Mouse (Mus musculus): ENCODE results near the gene Tango6. TPM values are rescaled to one million over a fixed set of nuclear protein-coding genes. Genes with fewer than 3 reads are reported as not detected.
"Not testable (repeated sequence)": the region's sequence is repeated elsewhere in the genome, so short reads cannot be mapped to it uniquely, and the experiment has no call there.

Tango6 gene
- total RNA-seq, 4 experiments from 2014 or later, result 9.9 to 11.0 (median 10.8) TPM

DNA sequence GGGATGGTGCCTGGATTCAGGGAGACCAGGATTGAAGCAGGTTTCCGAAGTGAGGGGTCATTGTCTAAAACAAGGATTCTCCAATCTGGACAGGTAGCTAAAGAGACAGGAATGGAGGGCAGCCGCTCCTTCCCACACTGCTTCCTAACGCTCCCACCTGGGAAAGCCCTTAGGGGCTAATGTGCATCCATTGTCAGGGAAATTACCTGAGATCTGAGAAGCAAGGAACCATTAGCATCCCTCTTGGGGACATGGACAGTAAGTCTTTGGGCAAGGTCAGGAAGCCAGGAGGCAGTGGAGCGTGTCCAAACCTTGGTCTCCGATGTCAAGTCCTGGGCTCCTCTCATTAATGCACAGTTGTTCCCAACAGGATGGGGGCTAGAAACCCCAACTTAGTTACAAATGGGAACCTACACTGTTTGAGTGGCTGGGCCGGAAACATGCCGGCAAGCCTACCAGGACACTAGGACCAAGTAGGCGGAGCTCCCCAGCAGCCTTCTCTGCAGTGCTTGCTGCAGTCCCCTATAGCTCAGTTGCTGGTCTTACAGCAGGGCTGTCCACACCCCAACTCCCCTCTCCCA, 189.7 kb downstream of the Tango6 start:
- no peak for DNase-seq (ENCODE audit: low spot score)

GRCm38 (mm10) chr8:106880121-106880707, 197.3 kb downstream of the Tango6 start:
- no peak for DNase-seq (ENCODE audit: low spot score)

GRCm38 (mm10) chr8:106884094-106884493, 201.2 kb downstream of the Tango6 start:
- DNase-seq (ENCODE audit: low spot score), result not testable (repeated sequence)

- DNase-seq (ENCODE audit: low spot score), result not testable (repeated sequence)
Measured at GRCm38 (mm10) chr8:106884826-106885400, 202.0 kb downstream of the Tango6 start.

DNA sequence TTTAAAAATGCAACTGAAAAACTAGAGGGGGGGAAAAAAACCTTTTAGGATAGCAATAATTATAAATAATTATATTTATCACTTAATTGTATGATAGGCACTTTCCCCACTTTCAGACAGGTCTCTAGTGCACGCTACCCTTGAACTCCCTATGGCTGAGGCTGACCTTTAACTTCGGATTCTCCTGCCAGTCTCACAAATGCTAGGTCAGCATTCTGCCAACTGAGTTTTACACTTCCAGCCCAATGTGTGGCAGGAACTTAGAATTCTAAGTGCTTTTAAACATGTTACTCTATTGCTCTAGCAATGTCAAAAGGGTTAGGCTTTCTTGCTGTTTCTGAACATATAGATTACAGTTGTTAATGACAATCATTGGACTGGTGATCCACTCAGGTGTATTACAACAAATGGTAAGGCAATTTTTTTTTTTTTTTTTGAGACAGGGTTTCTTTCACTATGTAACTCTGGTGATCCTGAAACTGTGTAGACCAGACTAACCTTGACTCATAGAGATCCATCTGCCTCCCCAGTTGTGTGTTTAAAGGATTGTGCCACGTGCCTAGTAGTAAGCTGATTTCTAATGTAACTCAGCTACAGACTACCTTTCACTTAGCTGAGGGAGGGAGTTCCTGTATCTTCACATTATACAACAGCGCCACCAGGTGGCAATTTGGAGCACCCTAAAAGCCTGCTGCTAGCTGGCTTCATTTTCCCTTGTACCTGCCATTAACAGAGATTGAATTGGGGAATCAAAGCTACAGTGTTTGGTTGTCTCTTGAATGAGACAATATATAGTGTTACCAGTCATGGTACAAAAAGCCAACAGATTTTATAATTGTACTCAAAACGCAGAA, 204.7 kb downstream of the Tango6 start:
- DNase-seq (ENCODE audit: low spot score), result peak; percentile 75

DNA sequence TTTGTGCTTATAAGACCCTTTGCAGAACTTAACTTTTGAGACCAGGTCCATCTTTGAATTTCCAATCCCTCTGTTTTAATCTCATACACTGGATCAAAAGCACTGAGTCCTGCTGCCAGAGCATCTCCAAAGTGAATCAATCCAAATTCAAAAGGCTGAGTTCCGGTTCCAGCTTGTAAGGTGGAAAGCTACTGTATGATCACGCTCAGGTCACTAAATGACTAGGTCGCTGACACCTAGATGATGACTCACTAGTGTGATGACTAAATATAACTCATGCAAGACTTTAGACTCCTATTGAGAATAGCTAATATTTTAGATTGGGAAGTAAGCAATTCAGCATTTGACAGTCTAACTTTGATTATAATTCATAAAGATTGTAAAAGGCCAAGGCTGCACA, 205.9 kb downstream of the Tango6 start:
- DNase-seq (ENCODE audit: low spot score), result no peak

GRCm38 (mm10) chr8:106892210-106892805, 209.4 kb downstream of the Tango6 start:
- DNase-seq (ENCODE audit: low spot score), result no peak

- no peak for DNase-seq (ENCODE audit: low spot score)
Measured at GRCm38 (mm10) chr8:106892806-106893451, 210.1 kb downstream of the Tango6 start.

- DNase-seq (ENCODE audit: low spot score), result peak; percentile 81
Measured at GRCm38 (mm10) chr8:106893481-106894156, 210.8 kb downstream of the Tango6 start, which contains the start of gene Utp4. TSS of gene Utp4 (plus strand) at chr8:106893636.

DNA sequence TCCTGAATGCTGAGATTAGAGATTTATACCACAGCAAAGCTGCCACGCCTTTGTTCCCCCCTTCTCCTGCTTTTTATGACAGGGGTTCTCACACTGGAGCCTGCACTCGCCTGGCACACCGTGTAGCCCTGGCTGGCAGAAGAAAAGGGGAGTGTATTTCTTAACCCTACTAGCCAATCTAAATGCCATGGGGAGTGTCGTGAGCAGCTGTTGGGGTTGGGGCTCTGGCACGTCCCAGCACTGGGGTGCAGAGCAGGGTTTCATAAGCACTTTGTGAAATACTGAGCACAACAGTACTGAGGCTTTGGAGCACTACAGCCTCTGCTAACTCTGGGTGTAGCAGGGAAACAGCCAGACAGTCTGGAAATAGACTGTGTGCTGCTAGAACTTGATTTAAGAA, 216.6 kb downstream of the Tango6 start:
- no peak for DNase-seq (ENCODE audit: low spot score)

Other genes with a start within 250 kb of the Tango6 start
- gene 6030452D12Rik, start 182.5 kb upstream of the Tango6 start, total RNA-seq (2022), result not detected
- 1 to 10 TPM in 1 of 4 experiments, under 1 TPM in 3; 0.71 to 1.7 (median 0.87) TPM for gene Cdh3, start 172.2 kb upstream of the Tango6 start, total RNA-seq (2022)
- gene Gm10073, start 109.6 kb upstream of the Tango6 start, total RNA-seq (2022), result 100 to 1,000 TPM in 3 of 4 experiments, 10 to 100 TPM in 1; 97.6 to 119 (median 113) TPM
- under 1 TPM in 1 of 4 experiments, not detected in 3; 0.23 TPM for gene Cdh1, start 79.7 kb upstream of the Tango6 start, total RNA-seq (2022)
- 1 to 10 TPM in 2 of 4 experiments, under 1 TPM in 2; 0.62 to 1.3 (median 1.0) TPM for gene Has3, start 187.2 kb downstream of the Tango6 start, total RNA-seq (2022)
- gene Utp4, start 210.6 kb downstream of the Tango6 start, total RNA-seq (2022), result 10 to 100 TPM; 20.2 to 23.0 (median 21.6) TPM

Measured in heart, adult 8-10 months (tissue).